Mouse (Mus musculus) cerebellum, postnatal 10 days (tissue): Measurements from ENCODE around the gene Paqr4.
A peak's percentile ranks its signal among the peaks of the same experiment; 100 is the strongest.

Experiments
- DNase-seq, 2 experiments: peaks; one replicate each; pipeline ENCODE4 v3.0.0; 2021; ENCODE audit warnings: mixed read lengths in 2 of 2

Gene Paqr4

DNA sequence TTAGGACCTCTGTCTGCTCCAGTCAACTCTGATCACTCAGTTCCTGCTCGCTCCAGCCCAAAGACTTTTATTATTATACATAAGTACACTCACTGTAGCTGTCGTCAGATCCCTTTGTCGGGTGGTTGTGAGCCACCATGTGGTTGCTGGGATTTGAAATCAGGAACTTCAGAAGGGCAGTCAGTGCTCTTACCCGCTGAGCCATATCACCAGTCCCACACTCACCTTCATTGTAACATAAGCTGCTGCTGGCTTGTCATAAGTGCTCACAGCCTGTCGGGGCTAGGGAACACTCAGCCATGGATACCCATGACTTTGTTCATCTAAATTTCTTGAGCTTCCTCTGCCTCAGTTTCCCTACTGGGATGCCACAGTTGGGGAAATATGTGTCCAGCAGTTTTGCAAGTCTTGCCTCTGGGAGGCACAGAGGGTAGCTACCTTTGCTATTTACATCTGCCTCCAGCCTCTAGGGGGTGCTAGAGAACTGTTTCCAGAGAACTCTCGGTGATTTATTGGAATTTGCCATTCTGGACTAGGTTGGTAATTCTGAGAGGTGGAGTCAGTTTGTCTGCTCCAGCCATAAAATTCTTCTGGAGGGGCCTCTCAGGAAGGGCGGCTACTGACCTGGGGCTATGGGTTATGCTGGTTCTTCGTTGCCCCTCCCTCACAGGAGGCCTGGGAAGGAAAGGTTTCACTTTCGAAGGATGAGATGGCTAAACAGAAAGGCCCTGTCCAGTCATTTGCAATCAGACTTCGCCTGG is 8.1 kb upstream of the Paqr4 start:
- peak; percentile 85 to 92 for DNase-seq

DNA sequence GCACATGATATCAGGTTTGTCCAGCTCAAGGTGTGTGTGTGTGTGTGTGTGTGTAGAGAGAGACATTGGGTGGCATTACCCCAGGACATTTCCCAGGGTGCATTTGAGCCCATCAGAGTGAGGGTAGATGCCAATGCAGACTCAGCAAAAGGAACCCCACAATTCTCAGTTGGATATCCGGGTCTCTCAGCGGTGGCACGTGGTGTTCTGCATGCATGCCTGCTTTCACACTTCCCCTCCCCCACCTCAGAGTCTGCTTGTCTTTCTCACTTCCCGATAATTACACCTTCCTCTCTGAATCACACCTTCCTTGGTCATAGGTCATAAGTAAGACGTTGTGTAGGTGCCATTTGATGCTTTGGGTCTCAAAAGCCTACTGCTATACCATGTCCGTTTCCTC is 7.4 kb upstream of the Paqr4 start:
- DNase-seq, result no peak

DNA sequence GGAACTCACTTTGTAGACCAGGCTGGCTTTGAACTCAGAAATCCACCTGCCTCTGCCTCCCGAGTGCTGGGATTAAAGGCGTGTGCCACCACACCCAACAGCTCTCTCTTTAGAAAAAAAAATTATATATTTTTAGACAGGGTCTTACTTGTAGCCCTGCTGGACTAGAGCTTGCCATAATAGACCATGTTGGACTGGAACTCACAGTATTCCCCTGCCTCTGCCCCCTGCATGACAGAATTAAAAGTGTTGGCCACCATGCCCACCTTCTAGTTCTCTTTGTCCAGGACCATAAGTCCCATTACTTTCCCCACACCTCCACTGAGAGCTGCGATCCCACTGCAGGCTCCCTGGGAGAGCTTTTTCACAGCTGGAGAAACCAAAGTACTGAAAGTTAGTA is 6.8 kb upstream of the Paqr4 start:
- no peak for DNase-seq

DNA sequence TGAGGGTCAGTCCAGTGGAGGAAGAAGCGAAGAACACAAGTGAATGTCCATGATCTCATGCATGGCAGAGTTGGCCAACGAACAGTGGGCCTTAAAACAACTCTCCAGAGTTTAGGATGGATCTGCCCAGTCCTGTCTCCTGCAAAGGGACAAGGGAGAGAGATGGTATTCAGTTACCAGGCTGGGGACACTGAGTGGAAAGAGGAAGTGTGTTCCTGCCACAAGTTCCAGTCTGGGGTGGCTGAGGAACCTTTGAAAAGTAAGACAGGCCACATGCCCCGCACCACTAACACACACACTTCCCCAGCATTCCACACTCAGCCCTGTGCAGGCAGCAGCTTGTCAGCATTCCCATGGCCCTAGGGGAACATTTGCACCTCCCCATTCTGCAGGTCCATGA is 6.1 kb upstream of the Paqr4 start:
- DNase-seq, result no peak

DNA sequence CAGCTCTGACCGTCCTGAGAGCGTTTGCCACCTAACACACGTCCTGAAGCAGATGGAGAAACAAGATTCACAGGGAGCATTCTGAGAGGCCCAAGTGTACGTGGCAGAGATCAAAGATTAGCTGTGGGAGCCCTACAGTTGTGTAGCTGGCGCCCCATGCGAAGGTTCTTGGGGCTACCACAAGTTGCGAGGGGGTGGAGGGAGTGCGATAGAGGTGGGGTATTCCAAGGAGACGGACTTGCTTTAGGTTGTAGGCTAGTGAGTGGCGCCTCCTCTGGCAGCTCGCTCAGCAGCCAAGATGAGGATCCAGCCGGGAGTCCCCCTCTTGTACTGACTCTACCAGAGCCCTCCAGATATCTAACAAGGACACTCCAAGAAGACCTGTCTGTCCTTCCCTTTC is 5.6 kb upstream of the Paqr4 start:
- DNase-seq, result peak; percentile 40 to 50

DNA sequence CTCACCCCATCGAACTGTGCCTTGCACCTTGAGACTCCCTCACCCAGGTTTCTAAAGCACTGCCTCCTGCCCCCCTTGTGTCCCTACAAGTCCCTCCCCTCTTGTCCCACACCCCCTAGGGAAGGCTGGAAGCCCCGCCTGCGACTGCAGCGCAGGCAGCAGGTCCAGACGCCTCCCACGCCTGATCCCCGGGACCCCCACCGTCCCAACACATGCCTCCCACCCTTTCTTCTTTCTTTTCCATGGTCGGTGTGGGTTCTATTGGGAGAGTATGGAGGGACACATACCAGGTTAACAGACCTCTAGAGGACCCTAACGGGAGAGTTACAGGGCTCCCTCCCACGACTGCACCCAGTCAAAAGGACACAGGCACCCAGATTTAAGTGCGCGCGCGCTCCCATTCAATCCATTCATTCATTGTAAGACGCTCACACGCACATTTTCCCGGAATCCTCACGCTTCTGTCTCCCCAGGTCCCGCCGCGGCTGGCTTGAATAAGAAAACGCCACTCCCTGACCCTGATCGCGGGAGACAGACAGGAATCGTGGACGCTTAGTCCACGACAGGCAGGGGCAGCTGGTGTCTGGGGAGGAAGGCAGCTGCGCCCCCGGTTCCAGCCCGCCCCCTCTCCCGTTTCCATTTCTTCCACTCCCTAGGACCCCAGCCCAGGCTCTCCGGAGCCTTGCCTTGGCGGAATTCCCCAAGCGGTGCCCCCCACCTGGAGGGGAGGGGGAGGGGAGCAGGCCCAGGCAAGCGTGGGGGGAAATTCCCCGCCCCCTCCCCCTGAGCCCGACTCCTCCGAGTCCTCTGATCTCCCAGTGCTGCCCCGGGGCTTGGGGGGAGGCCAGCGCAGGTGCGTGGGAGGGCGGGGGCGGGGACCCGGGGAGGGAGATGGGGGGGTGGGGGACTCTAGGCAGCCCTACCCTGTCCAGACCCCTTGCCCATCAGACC is 4.9 kb upstream of the Paqr4 start, which contains the start of gene Kremen2:
Gene Kremen2, minus strand, starts transcription at position 533 of the 951 bp plus-strand sequence.
- DNase-seq, result peak in 1 of 2 experiments; percentile 43

DNA sequence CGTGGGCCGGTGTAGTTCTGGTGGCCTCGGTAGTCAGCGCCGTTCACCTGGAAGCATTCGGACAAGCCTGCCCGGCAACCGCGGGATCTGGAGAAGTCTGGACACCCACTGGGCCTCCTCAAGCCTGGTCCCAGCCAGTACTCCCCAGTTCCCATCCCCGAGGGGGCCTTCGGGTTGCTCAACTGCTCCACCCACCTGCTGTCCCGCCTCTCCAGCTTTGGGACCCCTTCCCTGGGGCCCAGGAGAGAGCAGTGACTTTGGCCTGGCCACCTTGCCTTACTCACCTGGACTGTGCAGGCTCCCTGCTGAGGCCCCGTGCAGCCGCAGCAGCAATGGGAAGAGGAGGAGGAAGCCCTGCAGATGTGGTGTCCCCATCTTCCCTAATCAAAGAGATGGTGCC is 4.0 kb upstream of the Paqr4 start:
- no peak for DNase-seq

DNA sequence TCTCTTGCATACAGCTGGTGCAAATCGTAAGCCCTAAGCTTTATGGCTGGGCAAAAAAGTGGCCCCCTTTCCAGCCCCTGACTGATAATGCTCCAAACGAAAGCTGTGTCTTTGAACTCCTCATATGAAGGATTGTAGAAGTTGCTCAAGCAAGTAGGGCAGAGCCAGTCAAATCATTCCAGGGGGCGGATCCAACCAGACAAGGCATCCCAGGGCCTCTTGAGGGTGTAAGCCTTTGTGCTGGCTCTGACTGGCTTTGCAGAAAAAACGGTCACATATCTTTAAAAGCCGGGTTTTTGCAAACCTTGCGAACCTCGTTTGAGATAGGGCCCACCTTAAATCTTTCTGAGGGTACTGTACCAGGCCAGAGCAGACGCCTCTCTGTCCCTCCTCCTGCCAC is 3.4 kb upstream of the Paqr4 start:
- no peak for DNase-seq

DNA sequence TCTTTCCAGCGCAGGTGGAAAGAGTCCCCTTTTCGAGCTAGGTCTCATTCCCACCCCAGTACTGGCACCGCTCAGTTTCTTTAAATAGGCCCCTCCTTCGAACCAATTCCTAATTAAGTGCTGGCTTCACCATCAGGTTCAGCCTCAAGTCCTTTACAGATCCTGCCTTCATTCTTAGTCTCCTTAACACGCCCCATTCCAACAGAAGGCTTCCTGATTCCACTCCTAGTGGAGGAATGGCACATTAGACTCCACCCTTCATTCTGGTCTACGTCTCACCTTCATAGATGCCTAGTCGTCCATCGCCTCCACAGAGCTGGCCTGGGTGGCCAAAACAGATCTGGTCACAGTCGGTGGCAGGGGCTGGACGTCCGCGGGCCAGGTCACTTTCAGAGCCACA is 2.3 kb upstream of the Paqr4 start:
- DNase-seq, result no peak

DNA sequence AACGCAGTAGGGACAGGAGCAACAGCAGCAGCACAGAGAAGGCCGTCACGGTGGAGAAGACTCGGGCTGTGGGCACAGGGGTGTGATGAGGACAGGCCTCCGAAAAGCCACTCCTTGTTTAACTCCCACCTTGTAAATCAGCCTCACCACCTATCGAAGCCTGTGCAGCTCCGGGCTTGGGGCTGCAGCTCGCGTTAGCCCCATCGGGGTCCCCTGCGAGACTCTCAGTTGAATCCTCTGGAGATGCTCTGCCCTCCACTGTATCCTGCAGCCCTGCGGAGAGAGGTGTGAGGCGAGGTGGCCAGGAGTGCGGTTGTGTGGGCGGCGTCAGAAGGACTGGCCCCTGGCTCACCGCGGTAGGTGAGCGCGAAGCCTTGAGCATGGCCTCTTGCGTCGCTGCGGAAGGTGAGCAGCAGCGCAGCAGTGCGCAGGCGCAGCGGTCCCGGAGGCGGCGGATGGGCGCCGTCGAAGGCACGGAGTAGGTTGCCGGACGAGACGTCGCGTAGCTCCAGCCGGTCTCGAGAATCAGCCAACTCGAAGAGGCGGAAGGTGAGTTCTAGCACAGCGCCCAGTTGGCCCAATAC is 1.6 kb upstream of the Paqr4 start:
- peak; percentile 50 to 54 for DNase-seq

DNA sequence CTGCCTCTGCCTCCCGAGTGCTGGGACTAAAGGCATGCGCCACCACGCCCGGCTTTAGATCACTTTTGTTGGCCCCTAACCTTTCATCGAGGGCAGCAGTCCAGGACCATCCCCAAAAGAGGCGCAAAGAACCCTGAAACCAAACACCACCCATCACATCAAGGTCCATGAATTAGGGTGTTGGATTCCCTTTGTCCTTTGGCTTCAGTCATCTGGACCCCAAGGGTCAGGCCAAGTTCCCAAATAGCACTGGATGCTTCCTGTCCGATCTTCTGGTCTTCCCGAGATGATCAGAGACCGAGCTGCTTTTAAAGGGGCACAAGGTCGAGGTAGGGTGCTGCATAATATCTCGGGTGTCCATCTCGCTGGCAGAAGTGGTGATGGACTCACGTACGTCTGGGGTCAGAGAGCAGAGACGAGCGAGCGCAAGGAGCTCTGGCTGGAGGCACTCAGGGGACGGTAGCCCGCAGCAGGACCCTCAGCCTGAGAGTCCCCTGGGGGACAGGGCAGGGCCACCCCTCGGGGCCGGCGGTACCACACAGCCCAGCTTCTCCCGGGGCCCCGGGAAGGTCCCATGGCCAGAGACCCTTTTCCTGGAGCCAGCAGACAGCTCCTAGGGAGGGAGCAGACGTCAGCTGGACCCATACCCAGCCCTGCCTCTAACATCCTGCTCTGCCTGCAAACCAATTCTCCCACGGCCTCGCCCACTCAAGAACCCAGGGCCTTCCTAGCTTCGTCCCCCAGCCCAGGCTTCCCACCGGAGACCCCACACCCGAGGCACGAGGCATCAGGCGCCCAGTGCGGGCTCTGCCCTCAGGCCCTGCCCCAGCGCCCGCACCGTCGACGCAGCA is 917 bp upstream of the Paqr4 start:
- DNase-seq, result no peak

DNA sequence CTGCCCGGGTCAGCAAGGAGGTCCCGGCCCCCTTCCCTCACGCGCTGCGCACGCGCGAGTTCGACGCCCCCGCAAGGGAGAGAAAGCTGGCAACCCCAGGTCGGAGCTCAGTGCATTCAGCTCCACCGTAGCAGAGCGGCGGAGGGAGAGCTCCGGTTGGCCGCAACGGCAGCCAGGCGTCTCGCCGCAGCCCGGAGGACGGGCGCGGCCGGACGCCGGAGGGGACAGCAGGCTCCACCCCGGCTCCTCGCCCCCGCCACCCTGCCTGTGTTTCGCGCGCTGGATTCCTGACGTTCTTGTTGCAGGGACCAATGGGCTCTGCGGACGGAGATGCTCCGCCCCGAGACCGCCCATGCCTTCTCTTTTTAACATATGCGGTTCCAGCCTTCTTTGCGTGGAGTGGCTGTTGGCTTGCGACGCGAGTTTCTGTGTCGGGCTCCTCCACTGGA is 507 bp downstream of the Paqr4 start:
- DNase-seq, result peak; percentile 93 to 95

DNA sequence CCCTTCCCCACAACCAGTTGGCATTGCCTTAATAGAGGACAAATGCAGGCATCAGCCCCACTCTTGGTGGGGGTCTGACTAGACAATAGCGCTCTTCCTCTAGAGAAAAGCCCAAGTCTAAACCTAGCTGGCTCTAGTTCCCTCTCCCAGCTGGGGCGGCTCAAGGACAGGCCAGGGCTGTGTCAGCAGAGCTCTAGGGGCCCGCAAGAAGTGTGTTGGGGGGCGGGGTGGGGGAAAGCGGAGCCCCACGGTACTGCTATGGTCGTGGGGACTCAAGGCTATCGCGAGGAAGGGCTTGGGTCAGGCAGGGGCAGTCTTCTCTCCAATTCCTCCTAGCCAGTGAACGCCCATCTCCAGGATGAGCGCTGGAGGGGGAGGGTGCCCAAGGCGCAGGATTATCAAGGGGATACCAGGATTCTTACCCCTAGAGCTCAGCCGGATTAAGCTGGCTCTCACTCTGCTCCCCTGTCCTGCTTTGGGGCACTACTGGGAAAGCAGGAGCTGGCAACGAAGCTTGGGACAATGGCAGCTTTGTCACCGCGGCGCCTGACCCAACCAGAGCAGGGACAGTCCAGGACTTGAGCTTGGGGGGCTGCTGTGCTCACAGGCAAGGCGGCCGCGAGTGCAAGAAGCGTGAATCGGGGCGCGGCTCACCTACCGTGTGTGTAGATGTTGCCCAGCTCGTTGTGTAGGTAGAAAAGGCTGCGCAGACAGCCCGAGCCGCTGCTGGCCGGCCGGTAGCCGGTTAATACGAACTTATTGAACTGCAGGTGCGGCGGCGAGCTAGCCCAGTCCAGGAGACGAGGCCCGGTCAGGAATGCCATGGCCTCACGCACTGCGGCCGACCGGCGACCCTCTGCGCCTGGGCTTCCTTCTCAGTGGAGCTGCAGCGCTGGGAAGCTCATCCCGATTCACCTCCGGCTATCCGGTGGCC is 1.2 kb downstream of the Paqr4 start:
- peak; percentile 58 to 63 for DNase-seq

DNA sequence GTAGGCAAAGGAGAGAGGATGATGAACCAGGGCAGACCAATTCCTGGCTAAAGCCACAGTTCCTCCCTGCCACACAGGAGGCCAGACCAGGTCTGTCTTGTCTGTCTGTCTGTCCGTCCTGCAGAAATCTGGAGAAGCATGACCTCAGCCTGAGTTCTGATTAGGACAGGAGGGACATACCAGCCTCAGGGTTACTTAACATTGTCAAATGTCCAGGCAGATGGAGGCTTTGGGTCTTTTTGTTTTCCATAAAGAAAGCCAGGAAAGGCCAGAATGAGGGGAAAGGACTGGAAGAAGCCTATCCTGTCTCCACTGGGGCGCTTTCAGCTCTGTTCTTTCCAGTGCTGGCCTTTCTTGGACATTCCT is 1.8 kb downstream of the Paqr4 start:
- DNase-seq, result no peak

DNA sequence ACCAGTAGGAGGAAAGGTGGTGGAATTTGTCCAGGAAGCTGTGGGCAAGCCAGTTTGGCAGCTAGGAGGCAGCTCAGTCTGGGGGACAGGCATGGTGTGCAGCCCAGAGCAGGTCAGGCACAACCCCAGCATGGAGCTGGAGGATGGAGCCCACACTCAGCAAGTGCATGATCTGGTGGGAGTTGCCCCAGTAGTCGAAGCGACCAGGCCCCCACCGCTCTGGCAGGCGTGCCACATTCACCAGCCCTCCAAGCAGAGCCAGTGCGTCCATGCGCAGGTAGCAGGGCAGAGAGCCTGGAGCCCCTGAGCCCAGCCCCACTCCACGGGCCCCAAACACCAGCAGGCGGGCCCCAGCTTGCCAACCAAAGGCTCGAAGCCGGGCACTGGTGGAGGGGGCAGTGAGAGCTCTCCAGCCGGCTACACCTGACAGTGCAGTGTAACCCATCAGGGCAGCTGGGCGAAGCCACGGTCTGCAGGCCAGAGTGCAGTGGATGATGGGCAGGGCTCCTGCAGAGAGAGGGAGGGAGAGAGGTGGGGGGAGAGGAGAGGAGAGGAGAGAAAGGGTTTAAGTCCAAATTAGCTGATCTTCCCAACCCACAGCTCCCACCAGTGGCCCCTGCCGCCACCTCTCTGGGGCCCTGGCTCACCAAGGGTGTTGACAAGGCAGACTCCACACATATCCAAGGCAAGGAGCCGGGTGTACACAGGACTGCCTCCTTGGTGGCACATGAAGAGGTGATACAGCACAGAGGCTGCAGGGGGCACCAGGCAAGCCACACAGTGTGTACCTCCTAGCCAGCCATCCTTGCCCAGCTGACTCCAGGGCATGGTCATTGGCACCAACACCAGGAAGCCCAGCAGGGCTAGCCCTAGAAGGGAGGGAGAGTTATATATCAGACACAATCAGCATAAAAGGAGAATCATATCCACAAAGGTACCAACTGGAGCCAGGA is 2.9 kb downstream of the Paqr4 start:
- peak in 1 of 2 experiments; percentile 53 for DNase-seq

DNA sequence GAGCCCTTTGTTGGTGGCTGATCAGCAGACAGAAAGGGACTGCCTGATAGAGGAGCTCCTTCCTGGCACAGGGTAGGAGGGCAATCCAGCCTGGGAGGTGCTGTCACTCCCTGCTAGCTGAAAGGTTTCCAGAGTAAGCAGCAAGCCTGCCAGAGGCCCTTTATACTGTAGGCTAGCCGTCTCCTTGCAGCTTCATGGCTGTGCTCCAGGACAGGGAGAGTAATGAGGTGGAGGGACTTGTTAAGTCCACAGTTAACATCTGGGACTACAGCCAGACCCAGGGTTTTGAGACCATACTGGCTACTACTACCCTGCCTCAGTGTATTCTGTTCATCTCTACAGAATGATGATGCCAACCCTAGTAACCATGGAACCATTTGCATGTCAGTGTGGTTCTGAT is 6.3 kb downstream of the Paqr4 start:
- peak in 1 of 2 experiments; percentile 33 for DNase-seq

DNA sequence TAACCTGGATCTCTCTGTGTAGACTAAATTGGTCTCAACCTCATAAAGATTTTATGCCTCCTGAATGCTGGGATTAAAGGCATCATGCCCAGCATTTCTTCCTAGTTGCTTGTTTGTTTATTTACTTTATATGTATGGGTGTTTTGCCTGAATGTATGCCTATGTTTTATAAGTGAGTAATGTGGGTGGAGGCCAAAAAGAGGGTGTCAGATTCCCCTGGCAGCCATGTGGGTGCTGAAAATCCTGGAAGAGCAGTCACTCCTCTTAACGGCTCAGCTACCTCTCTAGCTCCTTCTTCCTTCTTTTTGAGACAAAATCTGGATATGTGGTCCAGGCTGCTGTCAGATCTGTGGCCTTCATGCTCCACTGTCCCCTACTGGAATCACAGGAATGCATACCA is 10.2 kb downstream of the Paqr4 start:
- DNase-seq, result no peak

DNA sequence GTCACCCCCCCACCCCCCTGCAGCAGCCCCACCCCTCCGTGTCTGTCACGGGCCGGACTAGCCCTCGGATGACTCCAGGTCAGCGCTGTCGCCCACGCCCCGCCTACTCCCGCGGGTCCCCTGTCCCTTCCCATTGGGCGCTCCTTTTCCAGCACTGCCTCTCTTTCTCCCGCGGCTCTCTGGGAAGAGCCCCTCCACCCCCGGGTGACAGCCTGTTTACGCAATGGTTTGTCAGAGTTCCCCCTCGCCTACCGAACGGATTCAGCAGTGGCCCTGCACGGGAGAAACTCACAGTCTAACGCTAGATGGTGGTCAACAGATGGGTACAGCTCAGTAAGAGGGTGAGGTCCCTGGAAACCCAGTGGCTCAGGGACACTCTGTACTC is 13.9 kb downstream of the Paqr4 start:
- DNase-seq, result peak; percentile 88 to 92

DNA sequence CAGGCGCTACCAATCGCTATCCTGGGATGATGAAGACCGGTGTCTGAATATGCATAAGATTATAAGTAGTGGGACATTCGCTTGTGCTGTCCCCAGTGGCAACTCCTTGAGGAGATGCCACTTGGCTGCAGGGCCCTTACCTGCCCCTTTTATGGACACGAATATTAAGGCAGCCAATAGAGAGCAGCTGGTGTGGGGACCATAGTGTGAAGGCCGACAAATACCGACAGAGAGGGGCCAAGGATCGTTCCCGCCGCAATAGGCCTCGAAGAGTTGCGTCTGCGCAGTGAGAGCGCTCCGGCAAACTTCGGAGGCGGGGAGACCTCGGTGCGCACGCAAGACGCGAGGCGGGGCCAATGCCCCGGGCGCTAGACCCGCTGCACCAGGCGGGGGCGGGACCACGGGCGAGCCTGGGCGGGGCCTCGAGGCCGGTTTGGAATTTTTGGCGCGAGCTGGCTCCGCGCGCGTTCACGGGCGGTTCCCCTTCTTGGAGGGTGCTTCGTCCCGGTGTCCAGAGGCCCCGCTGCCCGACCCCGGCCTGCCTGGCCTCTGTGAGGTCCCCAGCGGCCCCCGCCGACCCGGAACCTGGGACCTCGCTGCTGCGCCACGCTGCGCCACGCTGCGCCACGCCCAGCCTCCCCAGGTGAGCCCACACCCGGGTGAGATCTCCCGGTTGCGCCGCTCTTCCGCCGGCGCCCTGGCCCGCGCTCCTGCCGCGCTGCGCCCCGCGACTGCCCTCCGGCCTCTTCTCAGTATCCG is 14.5 kb downstream of the Paqr4 start, which contains the start of gene Pkmyt1:
Gene Pkmyt1, plus strand, starts transcription at position 338 of the 759 bp plus-strand sequence.
- DNase-seq, result peak; percentile 98
